Mouse (Mus musculus) liver, postnatal 0 days (tissue): Measurements from ENCODE around the gene Pde8a.

Experiments used
- CTCF ChIP-seq: sonication (generic); IDR thresholded peaks from 2 replicates; pipeline ENCODE4 v1.5.1; 2016; ENCODE audit warnings: antibody characterized with exemption, low read depth
- EP300 ChIP-seq: IDR thresholded peaks from 2 replicates; pipeline ENCODE4 v1.6.1; 2016; ENCODE audit warnings: antibody characterized with exemption, low read depth, mild to moderate bottlenecking

GRCm38 (mm10) chr7:81367946-81368345 lies 154.6 kb downstream of the Pde8a start:
- no peak for TF ChIP-seq CTCF
- no peak for TF ChIP-seq EP300
